Mouse (Mus musculus) adrenal gland, postnatal 25 days (tissue): ENCODE data around the gene Mpv17l. TPM values are rescaled to one million over a fixed set of nuclear protein-coding genes. Genes with fewer than 3 reads are reported as not detected.
"Not testable (repeated sequence)": the region's sequence is repeated elsewhere in the genome, so short reads cannot be mapped to it uniquely, and the experiment has no call there.

Source experiments
- DNase-seq: peaks from one replicate; pipeline ENCODE4 v3.0.0; 2021; ENCODE audit warnings: mixed read lengths
- total RNA-seq: library from RNA; stranded (reverse); gene quantifications from 2 replicates; pipeline ENCODE4 v1.2.3, GENCODE M21; 2021

The Mpv17l gene
- total RNA-seq, 1 experiment from 2014 or later = 13.1 TPM

- DNase-seq = peak; percentile 68
Observed at GRCm38 (mm10) chr16:13940139-13940846, 37.3 kb downstream of the Mpv17l start.

- no peak for DNase-seq
Observed at GRCm38 (mm10) chr16:13940847-13941395, 38.0 kb downstream of the Mpv17l start.

- no peak for DNase-seq
Observed at GRCm38 (mm10) chr16:13944178-13944577, 41.2 kb downstream of the Mpv17l start.

GRCm38 (mm10) chr16:13944752-13945151, 41.8 kb downstream of the Mpv17l start:
- no peak for DNase-seq

- DNase-seq = no peak
Observed at GRCm38 (mm10) chr16:13945153-13945552, 42.2 kb downstream of the Mpv17l start.

- DNase-seq = no peak
Observed at GRCm38 (mm10) chr16:13946306-13946705, 43.3 kb downstream of the Mpv17l start.

GRCm38 (mm10) chr16:13951245-13951644, 48.3 kb downstream of the Mpv17l start:
- no peak for DNase-seq

- DNase-seq = no peak
Observed at GRCm38 (mm10) chr16:13962053-13962452, 59.1 kb downstream of the Mpv17l start.

- DNase-seq = no peak
Observed at GRCm38 (mm10) chr16:13969096-13969495, 66.1 kb downstream of the Mpv17l start.

GRCm38 (mm10) chr16:13972051-13972450, 69.1 kb downstream of the Mpv17l start:
- no peak for DNase-seq

- not testable (repeated sequence) for DNase-seq
Observed at GRCm38 (mm10) chr16:13976358-13976896, 73.5 kb downstream of the Mpv17l start.

GRCm38 (mm10) chr16:13977026-13977425, 74.1 kb downstream of the Mpv17l start:
- not testable (repeated sequence) for DNase-seq

GRCm38 (mm10) chr16:13981726-13982125, 78.8 kb downstream of the Mpv17l start:
- not testable (repeated sequence) for DNase-seq

GRCm38 (mm10) chr16:13983161-13983560, 80.2 kb downstream of the Mpv17l start:
- DNase-seq = no peak

- no peak for DNase-seq
Observed at GRCm38 (mm10) chr16:13986197-13986573, 83.2 kb downstream of the Mpv17l start.

GRCm38 (mm10) chr16:13986574-13987478, 83.9 kb downstream of the Mpv17l start, which contains the start of the genes 2900011O08Rik and Ifitm7:
TSS of gene 2900011O08Rik (plus strand) at chr16:13986604.
TSS of gene Ifitm7 (minus strand) at chr16:13986888.
- DNase-seq = peak; percentile 2

- DNase-seq = no peak
Observed at GRCm38 (mm10) chr16:13992518-13993248, 89.7 kb downstream of the Mpv17l start.

- no peak for DNase-seq
Observed at GRCm38 (mm10) chr16:13994076-13994475, 91.1 kb downstream of the Mpv17l start.

- no peak for DNase-seq
Observed at GRCm38 (mm10) chr16:13994502-13994901, 91.5 kb downstream of the Mpv17l start.
